In genomic region chr8:120591587-120592292, GRCm38 (mm10) we compare ENCODE assay signal across 19 mouse cellular contexts. TPM values are rescaled to one million over a fixed set of nuclear protein-coding genes. Genes with fewer than 3 reads are reported as not detected.
DNase-seq lines count a peak whose midpoint lies in the region; ATAC-seq and TF ChIP-seq lines count a peak whose summit lies in the region.
"Had no signal": no experiment of that assay in that cellular context is flagged by ENCODE, and none has a peak within 500 bp of the region (broad histone marks: within the 10 kb centered on the region; RNA-seq: fewer than 3 reads in every experiment).

No protein-coding gene starts in this region.

- no peak overlapping the region for H3K4me3 ChIP-seq in layer of hippocampus, adult 2 months
- H3K4me3 ChIP-seq: embryonic facial prominence, embryonic 12.5 days; left cerebral cortex, adult 2 months; limb, embryonic 13.5 days; lung, embryonic 15.5 days had no signal

- TF ChIP-seq CTCF in layer of hippocampus, adult 2 months (conservative IDR thresholded peaks at IDR 0.05): no peak

- peak; percentile 53 to 61 for DNase-seq in cerebellum, postnatal 36 days
- peak; percentile 60 to 81 for DNase-seq in layer of hippocampus, adult 2 months (ENCODE audit: low spot score in 2 of 2)
- no peak for DNase-seq in layer of hippocampus, postnatal 25 days (ENCODE audit: extremely low spot score in 1 of 2, low spot score in 1 of 2)
- DNase-seq in brain, adult 2 months (ENCODE audit: low read depth, low spot score): peak; percentile 66
- peak; percentile 58 to 66 for DNase-seq in layer of hippocampus, postnatal 36 days
- no peak for DNase-seq in gastrocnemius, postnatal 4 days (ENCODE audit: low spot score in 2 of 2)
- no peak for DNase-seq in right cerebral cortex, adult 18-20 months
- DNase-seq: adrenal gland, adult 8-10 months; B cell, adult 2 months; kidney, adult 2 months; kidney, postnatal 36 days; spleen, adult 18-20 months had no signal

- peak overlapping the region; percentile 82 for H3K27ac ChIP-seq in layer of hippocampus, adult 2 months
- H3K27ac ChIP-seq: embryonic facial prominence, embryonic 12.5 days; left cerebral cortex, adult 2 months; limb, embryonic 13.5 days; lung, embryonic 15.5 days had no signal

- ATAC-seq in cerebellum, adult (ENCODE audit: insufficient number of reproducible peaks, low FRiP score, low TSS enrichment): no peak

RNA-seq across cellular contexts. Expression of gene Gins2, which starts 2.6 kb away (rescaled TPM):
- total RNA-seq in layer of hippocampus, adult 2 months (2021): 1 to 10 TPM; 5.2 to 6.2 TPM
- 1 to 10 TPM; 2.9 to 4.6 TPM for total RNA-seq in layer of hippocampus, postnatal 25 days (2021)
- 1 to 10 TPM; 4.8 to 5.5 TPM for total RNA-seq in layer of hippocampus, postnatal 36 days (2021)
- total RNA-seq in gastrocnemius, postnatal 4 days (2021): 10 to 100 TPM; 22.5 to 26.3 TPM

RNA-seq across cellular contexts. Expression of gene 1190005I06Rik, which starts 55.7 kb away (rescaled TPM):
- total RNA-seq in layer of hippocampus, adult 2 months (2021): 10 to 100 TPM; 14.0 to 15.6 TPM
- total RNA-seq in layer of hippocampus, postnatal 25 days (2021): 10 to 100 TPM; 15.2 to 15.9 TPM
- 10 to 100 TPM; 13.1 to 13.4 TPM for total RNA-seq in layer of hippocampus, postnatal 36 days (2021)
- 1 to 10 TPM; 1.4 to 3.1 TPM for total RNA-seq in gastrocnemius, postnatal 4 days (2021)
- total RNA-seq: granulocyte monocyte progenitor cell, adult 5-6 weeks; megakaryocyte-erythroid progenitor cell, adult 5-6 weeks had no signal

Comparison
In these comparisons a context has a peak if more than half of its experiments do, and no peak if none do; other contexts are left out.
1. DNase-seq: peak in cerebellum, postnatal 36 days (2 of 2), layer of hippocampus, adult 2 months (2 of 2), brain, adult 2 months (single experiment) and layer of hippocampus, postnatal 36 days (2 of 2); none in layer of hippocampus, postnatal 25 days (0 of 2), gastrocnemius, postnatal 4 days (0 of 2) and right cerebral cortex, adult 18-20 months (single experiment).